Mouse (Mus musculus): ENCODE results near the gene Kcnn3. TPM values are rescaled to one million over a fixed set of nuclear protein-coding genes. Genes with fewer than 3 reads are reported as not detected.

Gene Kcnn3
- polyA plus RNA-seq, 1 experiment from 2014 or later: 4.4 TPM

- Histone ChIP-seq H3K27me3 (ENCODE audit: control insufficient read depth, insufficient read depth, low read length) (no peaks in the 10 kb centered on the region), H3K9ac (replicated peaks; ENCODE audit: low read depth, low read length) (no peak overlapping the region), H3K4me1 (ENCODE audit: control insufficient read depth, insufficient read depth, low read length) (no peaks in the 10 kb centered on the region), H3K9me3 (ENCODE audit: control insufficient read depth, low read depth, low read length) (no peaks in the 10 kb centered on the region), H3K36me3 (ENCODE audit: control insufficient read depth, insufficient read depth, low read length) (no peaks in the 10 kb centered on the region), H3K4me2 (replicated peaks; ENCODE audit: low read depth, low read length) (no peak overlapping the region), H3K27ac (ENCODE audit: low read length) (no peak overlapping the region), H3K4me3 (ENCODE audit: low read depth, low read length) (no peak overlapping the region)
- no peak for ATAC-seq (ENCODE audit: insufficient number of reproducible peaks, insufficient read depth, low FRiP score, low read depth)
- 70% methylated on average over 20 of the region's 20 CpGs for WGBS
Measured at GRCm38 (mm10) chr3:89486916-89487702, 32.9 kb upstream of the Kcnn3 start.

GRCm38 (mm10) chr3:89490790-89491189, 29.2 kb upstream of the Kcnn3 start:
- Histone ChIP-seq H3K27ac (ENCODE audit: low read length) (no peak overlapping the region), H3K27me3 (ENCODE audit: control insufficient read depth, insufficient read depth, low read length) (no peaks in the 10 kb centered on the region), H3K36me3 (ENCODE audit: control insufficient read depth, insufficient read depth, low read length) (no peaks in the 10 kb centered on the region), H3K4me3 (ENCODE audit: low read depth, low read length) (no peak overlapping the region), H3K9me3 (ENCODE audit: control insufficient read depth, low read depth, low read length) (no peaks in the 10 kb centered on the region), H3K4me2 (replicated peaks; ENCODE audit: low read depth, low read length) (no peak overlapping the region), H3K4me1 (ENCODE audit: control insufficient read depth, insufficient read depth, low read length) (peaks cover 5% of the 10 kb centered on the region; the same call in 1 of the 2 replicates), H3K9ac (replicated peaks; ENCODE audit: low read depth, low read length) (no peak overlapping the region)
- no peak for ATAC-seq (ENCODE audit: insufficient number of reproducible peaks, insufficient read depth, low FRiP score, low read depth)
- WGBS: 94% methylated on average over 3 of the region's 3 CpGs

GRCm38 (mm10) chr3:89491559-89491958, 28.4 kb upstream of the Kcnn3 start:
- ATAC-seq (ENCODE audit: insufficient number of reproducible peaks, insufficient read depth, low FRiP score, low read depth): no peak
- H3K4me2 ChIP-seq (replicated peaks; ENCODE audit: low read depth, low read length): no peak overlapping the region
- no peaks in the 10 kb centered on the region for H3K9me3 ChIP-seq (ENCODE audit: control insufficient read depth, low read depth, low read length)
- H3K36me3 ChIP-seq (ENCODE audit: control insufficient read depth, insufficient read depth, low read length): no peaks in the 10 kb centered on the region
- WGBS: 90% methylated on average over 5 of the region's 5 CpGs
- no peak overlapping the region for H3K9ac ChIP-seq (replicated peaks; ENCODE audit: low read depth, low read length)
- H3K27ac ChIP-seq (ENCODE audit: low read length): no peak overlapping the region
- H3K27me3 ChIP-seq (ENCODE audit: control insufficient read depth, insufficient read depth, low read length): no peaks in the 10 kb centered on the region
- peaks cover 5% of the 10 kb centered on the region; the same call in 1 of the 2 replicates for H3K4me1 ChIP-seq (ENCODE audit: control insufficient read depth, insufficient read depth, low read length)
- no peak overlapping the region for H3K4me3 ChIP-seq (ENCODE audit: low read depth, low read length)

- Histone ChIP-seq H3K9me3 (ENCODE audit: control insufficient read depth, low read depth, low read length) (no peaks in the 10 kb centered on the region), H3K9ac (replicated peaks; ENCODE audit: low read depth, low read length) (no peak overlapping the region), H3K27me3 (ENCODE audit: control insufficient read depth, insufficient read depth, low read length) (no peaks in the 10 kb centered on the region), H3K27ac (ENCODE audit: low read length) (no peak overlapping the region), H3K4me3 (ENCODE audit: low read depth, low read length) (no peak overlapping the region), H3K4me1 (ENCODE audit: control insufficient read depth, insufficient read depth, low read length) (peaks cover 5% of the 10 kb centered on the region; the same call in 1 of the 2 replicates), H3K36me3 (ENCODE audit: control insufficient read depth, insufficient read depth, low read length) (no peaks in the 10 kb centered on the region), H3K4me2 (replicated peaks; ENCODE audit: low read depth, low read length) (no peak overlapping the region)
- no peak for ATAC-seq (ENCODE audit: insufficient number of reproducible peaks, insufficient read depth, low FRiP score, low read depth)
- 25% methylated on average over 8 of the region's 8 CpGs for WGBS
Measured at GRCm38 (mm10) chr3:89492701-89493151, 27.2 kb upstream of the Kcnn3 start.

- ATAC-seq (ENCODE audit: insufficient number of reproducible peaks, insufficient read depth, low FRiP score, low read depth): no peak
- Histone ChIP-seq H3K4me3 (ENCODE audit: low read depth, low read length) (no peak overlapping the region), H3K27me3 (ENCODE audit: control insufficient read depth, insufficient read depth, low read length) (no peaks in the 10 kb centered on the region), H3K36me3 (ENCODE audit: control insufficient read depth, insufficient read depth, low read length) (no peaks in the 10 kb centered on the region), H3K4me2 (replicated peaks; ENCODE audit: low read depth, low read length) (no peak overlapping the region), H3K9ac (replicated peaks; ENCODE audit: low read depth, low read length) (no peak overlapping the region), H3K9me3 (ENCODE audit: control insufficient read depth, low read depth, low read length) (no peaks in the 10 kb centered on the region), H3K4me1 (ENCODE audit: control insufficient read depth, insufficient read depth, low read length) (peaks cover 5% of the 10 kb centered on the region; the same call in 1 of the 2 replicates), H3K27ac (ENCODE audit: low read length) (no peak overlapping the region)
- 84% methylated on average over 5 of the region's 5 CpGs for WGBS
Measured at GRCm38 (mm10) chr3:89494630-89495029, 25.3 kb upstream of the Kcnn3 start.

GRCm38 (mm10) chr3:89496366-89496765, 23.6 kb upstream of the Kcnn3 start:
- H3K4me1 ChIP-seq (ENCODE audit: control insufficient read depth, insufficient read depth, low read length): peaks cover 5% of the 10 kb centered on the region; the same call in 1 of the 2 replicates
- H3K4me3 ChIP-seq (ENCODE audit: low read depth, low read length): no peak overlapping the region
- H3K4me2 ChIP-seq (replicated peaks; ENCODE audit: low read depth, low read length): no peak overlapping the region
- WGBS: 60% methylated on average over 3 of the region's 3 CpGs
- no peaks in the 10 kb centered on the region for H3K27me3 ChIP-seq (ENCODE audit: control insufficient read depth, insufficient read depth, low read length)
- ATAC-seq (ENCODE audit: insufficient number of reproducible peaks, insufficient read depth, low FRiP score, low read depth): no peak
- no peaks in the 10 kb centered on the region for H3K9me3 ChIP-seq (ENCODE audit: control insufficient read depth, low read depth, low read length)
- no peak overlapping the region for H3K9ac ChIP-seq (replicated peaks; ENCODE audit: low read depth, low read length)
- H3K27ac ChIP-seq (ENCODE audit: low read length): no peak overlapping the region
- no peaks in the 10 kb centered on the region for H3K36me3 ChIP-seq (ENCODE audit: control insufficient read depth, insufficient read depth, low read length)

GRCm38 (mm10) chr3:89499696-89500095, 20.3 kb upstream of the Kcnn3 start:
- no peak for ATAC-seq (ENCODE audit: insufficient number of reproducible peaks, insufficient read depth, low FRiP score, low read depth)
- Histone ChIP-seq H3K27ac (ENCODE audit: low read length) (no peak overlapping the region), H3K4me1 (ENCODE audit: control insufficient read depth, insufficient read depth, low read length) (no peaks in the 10 kb centered on the region), H3K4me3 (ENCODE audit: low read depth, low read length) (no peak overlapping the region), H3K4me2 (replicated peaks; ENCODE audit: low read depth, low read length) (no peak overlapping the region), H3K9ac (replicated peaks; ENCODE audit: low read depth, low read length) (no peak overlapping the region), H3K36me3 (ENCODE audit: control insufficient read depth, insufficient read depth, low read length) (no peaks in the 10 kb centered on the region), H3K9me3 (ENCODE audit: control insufficient read depth, low read depth, low read length) (no peaks in the 10 kb centered on the region), H3K27me3 (ENCODE audit: control insufficient read depth, insufficient read depth, low read length) (no peaks in the 10 kb centered on the region)
- 54% methylated on average over 7 of the region's 7 CpGs for WGBS

- no peak overlapping the region for H3K4me2 ChIP-seq (replicated peaks; ENCODE audit: low read depth, low read length)
- no peak for ATAC-seq (ENCODE audit: insufficient number of reproducible peaks, insufficient read depth, low FRiP score, low read depth)
- H3K27ac ChIP-seq (ENCODE audit: low read length): no peak overlapping the region
- H3K9ac ChIP-seq (replicated peaks; ENCODE audit: low read depth, low read length): no peak overlapping the region
- no peaks in the 10 kb centered on the region for H3K9me3 ChIP-seq (ENCODE audit: control insufficient read depth, low read depth, low read length)
- no peak overlapping the region for H3K4me3 ChIP-seq (ENCODE audit: low read depth, low read length)
- H3K4me1 ChIP-seq (ENCODE audit: control insufficient read depth, insufficient read depth, low read length): no peaks in the 10 kb centered on the region
- no peaks in the 10 kb centered on the region for H3K36me3 ChIP-seq (ENCODE audit: control insufficient read depth, insufficient read depth, low read length)
- H3K27me3 ChIP-seq (ENCODE audit: control insufficient read depth, insufficient read depth, low read length): no peaks in the 10 kb centered on the region
Measured at GRCm38 (mm10) chr3:89501486-89501885, 18.5 kb upstream of the Kcnn3 start.

- H3K36me3 ChIP-seq (ENCODE audit: control insufficient read depth, insufficient read depth, low read length): no peaks in the 10 kb centered on the region
- ATAC-seq (ENCODE audit: insufficient number of reproducible peaks, insufficient read depth, low FRiP score, low read depth): no peak
- H3K9me3 ChIP-seq (ENCODE audit: control insufficient read depth, low read depth, low read length): no peaks in the 10 kb centered on the region
- H3K4me2 ChIP-seq (replicated peaks; ENCODE audit: low read depth, low read length): no peak overlapping the region
- H3K27ac ChIP-seq (ENCODE audit: low read length): no peak overlapping the region
- 76% methylated on average over 7 of the region's 7 CpGs for WGBS
- no peak overlapping the region for H3K9ac ChIP-seq (replicated peaks; ENCODE audit: low read depth, low read length)
- H3K27me3 ChIP-seq (ENCODE audit: control insufficient read depth, insufficient read depth, low read length): no peaks in the 10 kb centered on the region
- H3K4me3 ChIP-seq (ENCODE audit: low read depth, low read length): no peak overlapping the region
- H3K4me1 ChIP-seq (ENCODE audit: control insufficient read depth, insufficient read depth, low read length): no peaks in the 10 kb centered on the region
Measured at GRCm38 (mm10) chr3:89502551-89502950, 17.4 kb upstream of the Kcnn3 start.

Data from stomach, embryonic 14.5 days (tissue).